ENCODE assay signal across 18 mouse cellular contexts in genomic region chr7:69877031-69877430, GRCm38 (mm10).
"Had no signal": no experiment of that assay in that cellular context is flagged by ENCODE, and none has a peak within 500 bp of the region (broad histone marks: within the 10 kb centered on the region; RNA-seq: fewer than 3 reads in every experiment).

No protein-coding gene starts in this region.

- H3K9me3 ChIP-seq: neural tube, embryonic 15.5 days had no signal

- H3K4me1 ChIP-seq: midbrain, embryonic 10.5 days; midbrain, embryonic 13.5 days; midbrain, embryonic 15.5 days; neural tube, embryonic 13.5 days; neural tube, embryonic 15.5 days had no signal

- H3K27ac ChIP-seq: midbrain, embryonic 10.5 days; midbrain, embryonic 13.5 days; midbrain, embryonic 15.5 days; neural tube, embryonic 13.5 days; neural tube, embryonic 15.5 days had no signal

- ATAC-seq: midbrain, embryonic 13.5 days; midbrain, embryonic 15.5 days had no signal

- H3K36me3 ChIP-seq: midbrain, embryonic 10.5 days; midbrain, embryonic 13.5 days; midbrain, embryonic 15.5 days; neural tube, embryonic 13.5 days; neural tube, embryonic 15.5 days had no signal

- DNase-seq: lung, adult 18-20 months; lung, embryonic 14.5 days; lung, postnatal 10 days; lung, postnatal 4 days; retina, postnatal 1 day; right cerebral cortex, adult 18-20 months; right cerebral cortex, postnatal 25 days; right cerebral cortex, postnatal 4 days; spleen, adult 18-20 months; thymus, adult 18-20 months; thymus, postnatal 14 days; thymus, postnatal 36 days had no signal

- H3K9ac ChIP-seq: lung, embryonic 14.5 days; midbrain, embryonic 13.5 days; midbrain, embryonic 15.5 days; neural tube, embryonic 13.5 days; neural tube, embryonic 15.5 days had no signal

- H3K4me3 ChIP-seq: midbrain, embryonic 10.5 days; midbrain, embryonic 13.5 days; midbrain, embryonic 15.5 days; myocyte; neural tube, embryonic 13.5 days; neural tube, embryonic 15.5 days had no signal

- H3K4me2 ChIP-seq: lung, embryonic 14.5 days; midbrain, embryonic 13.5 days; midbrain, embryonic 15.5 days; neural tube, embryonic 13.5 days; neural tube, embryonic 15.5 days had no signal

- H3K27me3 ChIP-seq: midbrain, embryonic 13.5 days; midbrain, embryonic 15.5 days; neural tube, embryonic 13.5 days; neural tube, embryonic 15.5 days had no signal
